Mouse (Mus musculus): ENCODE results near the gene Wdr75. TPM values are rescaled to one million over a fixed set of nuclear protein-coding genes. Genes with fewer than 3 reads are reported as not detected.

Wdr75 gene
- polyA plus RNA-seq, 1 experiment = 25.2 TPM

GRCm38 (mm10) chr1:45825140-45825539, 30.2 kb downstream of the Wdr75 start:
- Histone ChIP-seq H3K79me2 (ENCODE audit: control insufficient read depth, insufficient read depth) (no peaks in the 10 kb centered on the region), H3K27me3 (ENCODE audit: control insufficient read depth, insufficient read depth, insufficient read length) (no peaks in the 10 kb centered on the region), H3K4me3 (no peak overlapping the region), H3K4me2 (ENCODE audit: low read depth) (peak overlapping the region; percentile 55), H3ac (ENCODE audit: control insufficient read depth, insufficient read length) (no peak overlapping the region), H3K36me3 (ENCODE audit: control insufficient read depth, insufficient read depth) (peaks cover 34% of the 10 kb centered on the region)
- no peak for TF ChIP-seq MYOD1 (IDR thresholded peaks at IDR 0.05; ENCODE audit: control insufficient read depth in 1 of 3, insufficient read length in 2 of 3, low read depth in 2 of 3)
- no peak for TF ChIP-seq MYOG (IDR thresholded peaks at IDR 0.05; ENCODE audit: control insufficient read depth in 1 of 3, insufficient read depth in 1 of 3, insufficient read length in 2 of 3, low read depth in 2 of 3)
- no peak for TF ChIP-seq SRF (IDR thresholded peaks at IDR 0.05; ENCODE audit: control insufficient read depth, insufficient read length, low read depth)
- TF ChIP-seq TCF12 (IDR thresholded peaks at IDR 0.05; ENCODE audit: insufficient read depth, poor library complexity, severe bottlenecking) = no peak
- TF ChIP-seq TCF3 (IDR thresholded peaks at IDR 0.05; ENCODE audit: insufficient read length, low read depth) = no peak
- no peak for TF ChIP-seq POLR2A (IDR thresholded peaks at IDR 0.05; ENCODE audit: insufficient read length, low read depth)
- no peak for TF ChIP-seq CEBPB (IDR thresholded peaks at IDR 0.05; ENCODE audit: insufficient read depth, poor library complexity, severe bottlenecking)
- no peak for TF ChIP-seq POLR2AphosphoS2 (IDR thresholded peaks at IDR 0.05; ENCODE audit: insufficient read length, low read depth)
- no peak for TF ChIP-seq MAX (IDR thresholded peaks at IDR 0.05; ENCODE audit: low read depth)
- TF ChIP-seq E2F4 (IDR thresholded peaks at IDR 0.05; ENCODE audit: insufficient read depth) = no peak
- TF ChIP-seq USF1 (IDR thresholded peaks at IDR 0.05; ENCODE audit: low read depth) = no peak
- TF ChIP-seq REST (IDR thresholded peaks at IDR 0.05; ENCODE audit: insufficient read depth, insufficient read length) = no peak

GRCm38 (mm10) chr1:45825630-45826029, 30.7 kb downstream of the Wdr75 start:
- Histone ChIP-seq H3K27me3 (ENCODE audit: control insufficient read depth, insufficient read depth, insufficient read length) (no peaks in the 10 kb centered on the region), H3K4me2 (ENCODE audit: low read depth) (peak overlapping the region; percentile 55), H3K79me2 (ENCODE audit: control insufficient read depth, insufficient read depth) (no peaks in the 10 kb centered on the region), H3K36me3 (ENCODE audit: control insufficient read depth, insufficient read depth) (peaks cover 30% of the 10 kb centered on the region), H3K4me3 (no peak overlapping the region), H3ac (ENCODE audit: control insufficient read depth, insufficient read length) (no peak overlapping the region)
- TF ChIP-seq MYOD1 (IDR thresholded peaks at IDR 0.05; ENCODE audit: control insufficient read depth in 1 of 3, insufficient read length in 2 of 3, low read depth in 2 of 3) = peak in 1 of 3 experiments; percentile 9
- TF ChIP-seq SRF (IDR thresholded peaks at IDR 0.05; ENCODE audit: control insufficient read depth, insufficient read length, low read depth) = no peak
- no peak for TF ChIP-seq POLR2A (IDR thresholded peaks at IDR 0.05; ENCODE audit: insufficient read length, low read depth)
- no peak for TF ChIP-seq POLR2AphosphoS2 (IDR thresholded peaks at IDR 0.05; ENCODE audit: insufficient read length, low read depth)
- peak; percentile 86 for TF ChIP-seq CEBPB (IDR thresholded peaks at IDR 0.05; ENCODE audit: insufficient read depth, poor library complexity, severe bottlenecking)
- peak; percentile 11 for TF ChIP-seq TCF12 (IDR thresholded peaks at IDR 0.05; ENCODE audit: insufficient read depth, poor library complexity, severe bottlenecking)
- no peak for TF ChIP-seq MAX (IDR thresholded peaks at IDR 0.05; ENCODE audit: low read depth)
- no peak for TF ChIP-seq REST (IDR thresholded peaks at IDR 0.05; ENCODE audit: insufficient read depth, insufficient read length)
- no peak for TF ChIP-seq TCF3 (IDR thresholded peaks at IDR 0.05; ENCODE audit: insufficient read length, low read depth)
- peak in 2 of 3 experiments; percentile 9 to 37 for TF ChIP-seq MYOG (IDR thresholded peaks at IDR 0.05; ENCODE audit: control insufficient read depth in 1 of 3, insufficient read depth in 1 of 3, insufficient read length in 2 of 3, low read depth in 2 of 3)
- TF ChIP-seq E2F4 (IDR thresholded peaks at IDR 0.05; ENCODE audit: insufficient read depth) = no peak
- no peak for TF ChIP-seq USF1 (IDR thresholded peaks at IDR 0.05; ENCODE audit: low read depth)

- H3K4me3 ChIP-seq = no peak overlapping the region
- peaks cover 26% of the 10 kb centered on the region for H3K36me3 ChIP-seq (ENCODE audit: control insufficient read depth, insufficient read depth)
- no peaks in the 10 kb centered on the region for H3K27me3 ChIP-seq (ENCODE audit: control insufficient read depth, insufficient read depth, insufficient read length)
- TF ChIP-seq POLR2A (IDR thresholded peaks at IDR 0.05; ENCODE audit: insufficient read length, low read depth) (no peak), REST (IDR thresholded peaks at IDR 0.05; ENCODE audit: insufficient read depth, insufficient read length) (no peak), TCF3 (IDR thresholded peaks at IDR 0.05; ENCODE audit: insufficient read length, low read depth) (no peak), POLR2AphosphoS2 (IDR thresholded peaks at IDR 0.05; ENCODE audit: insufficient read length, low read depth) (no peak), TCF12 (IDR thresholded peaks at IDR 0.05; ENCODE audit: insufficient read depth, poor library complexity, severe bottlenecking) (no peak), SRF (IDR thresholded peaks at IDR 0.05; ENCODE audit: control insufficient read depth, insufficient read length, low read depth) (no peak)
- H3K4me2 ChIP-seq (ENCODE audit: low read depth) = no peak overlapping the region
- no peaks in the 10 kb centered on the region for H3K79me2 ChIP-seq (ENCODE audit: control insufficient read depth, insufficient read depth)
- no peak overlapping the region for H3ac ChIP-seq (ENCODE audit: control insufficient read depth, insufficient read length)
These were observed 31.2 kb downstream of the Wdr75 start for GRCm38 (mm10) chr1:45826148-45826547.

- Histone ChIP-seq H3K27me3 (ENCODE audit: control insufficient read depth, insufficient read depth, insufficient read length) (no peaks in the 10 kb centered on the region), H3K36me3 (ENCODE audit: control insufficient read depth, insufficient read depth) (peaks cover 21% of the 10 kb centered on the region), H3K79me2 (ENCODE audit: control insufficient read depth, insufficient read depth) (no peaks in the 10 kb centered on the region), H3ac (ENCODE audit: control insufficient read depth, insufficient read length) (no peak overlapping the region), H3K4me3 (no peak overlapping the region), H3K4me2 (ENCODE audit: low read depth) (no peak overlapping the region)
- TF ChIP-seq USF1 (IDR thresholded peaks at IDR 0.05; ENCODE audit: low read depth) = no peak
- no peak for TF ChIP-seq MAX (IDR thresholded peaks at IDR 0.05; ENCODE audit: low read depth)
- TF ChIP-seq POLR2A (IDR thresholded peaks at IDR 0.05; ENCODE audit: insufficient read length, low read depth) = no peak
- TF ChIP-seq POLR2AphosphoS2 (IDR thresholded peaks at IDR 0.05; ENCODE audit: insufficient read length, low read depth) = no peak
- TF ChIP-seq REST (IDR thresholded peaks at IDR 0.05; ENCODE audit: insufficient read depth, insufficient read length) = no peak
- no peak for TF ChIP-seq TCF3 (IDR thresholded peaks at IDR 0.05; ENCODE audit: insufficient read length, low read depth)
These were observed 31.8 kb downstream of the Wdr75 start for GRCm38 (mm10) chr1:45826796-45827195.

GRCm38 (mm10) chr1:45830453-45831206, 35.7 kb downstream of the Wdr75 start:
- Histone ChIP-seq H3K4me2 (ENCODE audit: low read depth) (no peak overlapping the region), H3K36me3 (ENCODE audit: control insufficient read depth, insufficient read depth) (no peaks in the 10 kb centered on the region), H3K4me3 (no peak overlapping the region), H3K27me3 (ENCODE audit: control insufficient read depth, insufficient read depth, insufficient read length) (no peaks in the 10 kb centered on the region), H3ac (ENCODE audit: control insufficient read depth, insufficient read length) (no peak overlapping the region), H3K79me2 (ENCODE audit: control insufficient read depth, insufficient read depth) (no peaks in the 10 kb centered on the region)
- TF ChIP-seq TCF3 (IDR thresholded peaks at IDR 0.05; ENCODE audit: insufficient read length, low read depth) (no peak), USF1 (IDR thresholded peaks at IDR 0.05; ENCODE audit: low read depth) (no peak), E2F4 (IDR thresholded peaks at IDR 0.05; ENCODE audit: insufficient read depth) (no peak)
